Mouse (Mus musculus) bone marrow, adult 2 months (tissue): ENCODE measurements around the gene Ncln.

Experiments
- CTCF ChIP-seq: fragments of 200-500 bp; IDR thresholded peaks from 2 replicates; pipeline ENCODE4 v1.5.1; 2011; ENCODE audit warnings: low read length, control low read depth; ENCODE audit not compliant: control insufficient read depth, insufficient read depth
- POLR2A ChIP-seq: fragments of 200-500 bp; IDR thresholded peaks from 2 replicates; pipeline ENCODE4 v1.6.1; 2011; ENCODE audit warnings: low read depth, mild to moderate bottlenecking, control low read depth, low read length, borderline replicate concordance; ENCODE audit not compliant: control insufficient read depth

GRCm38 (mm10) chr10:81470454-81470853 is 25.7 kb downstream of the Ncln start:
- TF ChIP-seq CTCF: no peak
- TF ChIP-seq POLR2A: no peak
